Mouse (Mus musculus) lung, embryonic 15.5 days (tissue): ENCODE data around the gene Slc7a14. TPM values are rescaled to one million over a fixed set of nuclear protein-coding genes. Genes with fewer than 3 reads are reported as not detected.

Source experiments
- ATAC-seq: fragments of 200-750 bp; cut with Nextera tagmentation; 2 replicates; pipeline ENCODE4 v1.8.0; 2017; ENCODE audit warnings: moderate number of reproducible peaks, borderline replicate concordance; ENCODE audit not compliant: low FRiP score, low TSS enrichment; ENCODE audit errors: extremely low read depth
- H3K27ac ChIP-seq: fragments of 300-500 bp; sonication (generic); 2 replicates; pipeline ENCODE4 v1.5.1; 2015; ENCODE audit warnings: moderate library complexity, mild to moderate bottlenecking, inconsistent platforms
- H3K27me3 ChIP-seq: fragments of 300-500 bp; sonication (generic); 2 replicates; pipeline ENCODE4 v1.6.1; 2015; ENCODE audit warnings: inconsistent platforms
- H3K36me3 ChIP-seq: fragments of 300-500 bp; sonication (generic); 2 replicates; pipeline ENCODE4 v1.6.1; 2015; ENCODE audit warnings: inconsistent platforms
- H3K4me1 ChIP-seq: fragments of 300-500 bp; sonication (generic); 2 replicates; pipeline ENCODE4 v1.6.1; 2015; ENCODE audit warnings: inconsistent platforms
- H3K4me2 ChIP-seq: fragments of 300-500 bp; sonication (generic); 2 replicates; pipeline ENCODE4 v1.6.1; 2015; ENCODE audit warnings: inconsistent platforms, mild to moderate bottlenecking, moderate library complexity
- H3K4me3 ChIP-seq: fragments of 300-500 bp; sonication (generic); 2 replicates; pipeline ENCODE4 v1.5.1; 2015; ENCODE audit warnings: mild to moderate bottlenecking, inconsistent platforms
- H3K9ac ChIP-seq: fragments of 300-500 bp; sonication (generic); 2 replicates; pipeline ENCODE4 v1.6.1; 2015; ENCODE audit warnings: inconsistent platforms
- H3K9me3 ChIP-seq: fragments of 300-500 bp; sonication (generic); 2 replicates; pipeline ENCODE4 v1.6.1; 2016; ENCODE audit warnings: inconsistent platforms
- WGBS: fragments of 180-500 bp; shearing (Covaris S2); methylation state at CpG from one replicate; pipeline ENCODE4 v1.1.7; 2015; 5-methylcytosine and 5-hydroxymethylcytosine counted together
- polyA plus RNA-seq: library from polyadenylated mRNA; unstranded; fragments of >200 nt; fragmentation: Nextera tagmentation; extraction: Ambion mirVana; gene quantifications from 2 replicates; pipeline ENCODE4 v1.2.1, GENCODE M21; 2015

Slc7a14 gene
- polyA plus RNA-seq, 1 experiment from 2014 or later: 0.27 TPM

DNA sequence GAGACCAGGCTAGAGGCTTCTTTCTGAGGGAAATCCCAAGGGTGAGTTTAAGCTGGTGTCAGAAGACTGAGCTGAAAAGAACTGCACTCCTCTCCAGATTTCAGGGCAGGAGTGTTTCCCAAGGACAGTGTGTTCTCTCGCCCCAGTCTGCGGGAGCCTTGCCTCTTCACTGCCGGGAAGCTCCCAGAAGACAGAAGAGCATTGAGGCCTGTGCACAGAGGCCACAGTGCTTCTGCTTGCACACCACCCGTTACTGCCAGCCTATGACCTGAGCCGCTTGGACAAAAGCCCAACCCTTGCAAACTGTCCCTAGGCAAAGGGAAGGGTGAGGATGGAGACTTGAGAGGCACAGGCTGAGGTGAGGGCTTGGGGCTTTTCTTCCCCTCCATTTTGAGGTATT is 80.9 kb downstream of the Slc7a14 start:
- 59% methylated on average over 5 of the region's 5 CpGs for WGBS
- no peaks in the 10 kb centered on the region for H3K36me3 ChIP-seq
- H3K9me3 ChIP-seq: no peaks in the 10 kb centered on the region
- H3K4me2 ChIP-seq: no peak overlapping the region
- no peak for ATAC-seq
- no peak overlapping the region for H3K4me3 ChIP-seq
- no peak overlapping the region for H3K27ac ChIP-seq
- peaks cover 2% of the 10 kb centered on the region; the same call in 1 of the 2 replicates for H3K4me1 ChIP-seq
- no peaks in the 10 kb centered on the region for H3K27me3 ChIP-seq
- no peak overlapping the region for H3K9ac ChIP-seq

DNA sequence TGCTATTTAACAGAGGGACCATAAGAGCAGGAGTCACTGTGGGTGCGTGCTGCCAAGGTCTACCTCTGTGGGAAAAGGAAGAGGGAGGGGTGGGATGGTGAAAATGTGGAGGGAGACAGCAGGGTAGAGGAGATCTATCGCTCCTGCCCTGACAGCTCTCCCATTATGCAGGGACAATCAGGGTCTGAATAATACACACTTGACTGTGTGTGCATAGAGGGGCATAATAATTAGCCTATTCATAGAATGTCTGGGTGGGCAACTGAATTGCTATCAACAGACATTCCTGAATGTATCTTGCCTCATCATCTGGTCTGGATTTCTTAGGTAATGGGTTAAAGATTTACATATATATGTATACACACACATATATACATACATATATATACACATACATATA is 81.7 kb downstream of the Slc7a14 start:
- H3K27ac ChIP-seq: no peak overlapping the region
- no peaks in the 10 kb centered on the region for H3K4me1 ChIP-seq
- ATAC-seq: no peak
- no peak overlapping the region for H3K9ac ChIP-seq
- no peaks in the 10 kb centered on the region for H3K36me3 ChIP-seq
- H3K9me3 ChIP-seq: no peaks in the 10 kb centered on the region
- no peak overlapping the region for H3K4me2 ChIP-seq
- H3K4me3 ChIP-seq: no peak overlapping the region
- 59% methylated on average over 2 of the region's 2 CpGs for WGBS
- H3K27me3 ChIP-seq: no peaks in the 10 kb centered on the region

DNA sequence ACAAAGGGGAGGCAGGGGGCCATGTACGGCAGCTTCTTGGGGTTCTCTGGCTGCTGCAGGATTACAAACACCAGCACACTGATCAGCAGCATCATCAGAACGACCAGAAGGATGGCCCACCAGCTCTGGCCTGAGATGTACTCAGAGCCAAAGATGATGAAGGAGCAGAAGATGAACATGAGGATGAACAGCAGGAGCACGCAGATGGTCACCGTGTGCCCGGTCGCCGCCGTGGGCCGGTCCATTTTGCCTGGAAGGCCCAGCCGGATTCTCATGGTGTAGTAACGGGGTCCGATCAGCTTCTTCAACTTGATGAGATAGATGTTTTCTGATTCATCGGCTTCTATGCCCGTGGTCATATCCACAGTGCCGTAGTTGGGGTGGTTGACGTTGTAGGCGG is 86.6 kb downstream of the Slc7a14 start:
- no peak overlapping the region for H3K4me3 ChIP-seq
- H3K9ac ChIP-seq: no peak overlapping the region
- ATAC-seq: no peak
- H3K27me3 ChIP-seq: no peaks in the 10 kb centered on the region
- H3K9me3 ChIP-seq: no peaks in the 10 kb centered on the region
- H3K36me3 ChIP-seq: no peaks in the 10 kb centered on the region
- WGBS: 97% methylated on average over 17 of the region's 17 CpGs
- H3K4me2 ChIP-seq: no peak overlapping the region
- no peaks in the 10 kb centered on the region for H3K4me1 ChIP-seq
- no peak overlapping the region for H3K27ac ChIP-seq

DNA sequence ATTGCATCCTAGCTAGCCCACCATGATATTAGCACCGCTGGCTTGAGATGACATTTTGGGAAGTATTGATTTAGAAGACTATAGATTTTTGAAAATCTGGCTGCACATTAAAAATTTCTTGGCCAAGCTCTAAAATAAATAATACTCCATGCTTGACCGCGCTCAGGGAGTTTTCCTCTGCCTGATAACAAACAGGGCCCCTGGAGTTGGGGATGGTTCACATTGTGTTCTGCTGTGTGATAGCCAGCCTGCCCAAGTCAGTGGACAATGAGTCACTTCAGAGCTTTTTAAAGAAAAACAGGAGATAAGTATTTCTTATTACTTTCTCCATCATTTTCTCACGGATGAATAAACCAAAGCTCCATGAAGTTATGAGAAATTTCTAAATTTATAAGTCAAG is 90.1 kb downstream of the Slc7a14 start:
- WGBS: 77% methylated on average over 4 of the region's 4 CpGs

DNA sequence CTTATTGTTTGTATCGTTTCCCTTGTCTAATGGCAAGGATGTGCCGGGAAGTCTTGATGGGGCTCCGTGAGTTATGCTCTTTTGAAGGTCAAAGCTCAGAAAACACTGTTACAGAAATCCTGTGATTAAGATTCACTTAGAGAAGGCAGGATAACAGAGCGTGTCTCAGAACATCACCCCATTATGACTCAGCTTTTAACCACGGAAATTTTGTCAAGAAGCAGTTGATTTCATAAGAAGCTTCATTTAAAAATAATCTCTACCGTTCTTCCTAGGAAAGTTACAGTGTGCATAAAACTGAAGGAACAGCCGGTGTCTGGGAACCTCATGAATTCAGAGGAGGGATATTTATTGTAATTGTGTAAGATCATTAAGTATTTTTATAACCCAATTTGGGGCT is 90.7 kb downstream of the Slc7a14 start:
- H3K4me2 ChIP-seq: no peak overlapping the region
- WGBS: 68% methylated on average over 7 of the region's 7 CpGs
- H3K4me1 ChIP-seq: no peaks in the 10 kb centered on the region
- no peak overlapping the region for H3K4me3 ChIP-seq
- no peaks in the 10 kb centered on the region for H3K9me3 ChIP-seq
- no peak overlapping the region for H3K9ac ChIP-seq
- H3K27me3 ChIP-seq: no peaks in the 10 kb centered on the region
- no peaks in the 10 kb centered on the region for H3K36me3 ChIP-seq
- no peak overlapping the region for H3K27ac ChIP-seq
- ATAC-seq: no peak

More for the DNA sequence above, 90.1 kb downstream of the Slc7a14 start:
- H3K9ac ChIP-seq: no peak overlapping the region
- no peaks in the 10 kb centered on the region for H3K9me3 ChIP-seq
- H3K36me3 ChIP-seq: no peaks in the 10 kb centered on the region
- no peak overlapping the region for H3K27ac ChIP-seq
- no peak overlapping the region for H3K4me2 ChIP-seq
- H3K4me1 ChIP-seq: no peaks in the 10 kb centered on the region
- no peak for ATAC-seq
- H3K27me3 ChIP-seq: no peaks in the 10 kb centered on the region
- H3K4me3 ChIP-seq: no peak overlapping the region

DNA sequence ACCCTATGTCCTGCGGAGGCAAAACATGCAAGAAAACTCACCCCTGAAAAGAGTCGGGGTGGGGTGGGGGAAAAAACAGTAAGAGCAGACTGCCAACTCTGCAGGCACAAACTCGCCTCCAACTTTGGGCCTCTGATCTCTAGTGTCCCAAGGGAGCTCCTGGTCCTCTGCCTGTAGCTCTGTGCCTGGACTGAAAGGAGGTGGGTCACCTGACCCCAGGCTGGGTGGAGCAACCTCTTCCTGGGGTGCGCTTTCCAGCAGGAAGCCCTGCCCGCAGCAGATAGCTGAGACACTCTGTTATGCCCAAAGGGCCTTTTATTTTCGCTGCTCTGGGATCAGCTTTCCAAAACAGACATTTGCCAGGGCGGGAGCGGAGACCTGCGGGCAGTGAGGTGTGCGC is 92.7 kb downstream of the Slc7a14 start:
- no peaks in the 10 kb centered on the region for H3K4me1 ChIP-seq
- 71% methylated on average over 10 of the region's 10 CpGs for WGBS
- no peak overlapping the region for H3K27ac ChIP-seq
- no peaks in the 10 kb centered on the region for H3K36me3 ChIP-seq
- no peaks in the 10 kb centered on the region for H3K9me3 ChIP-seq
- H3K4me2 ChIP-seq: no peak overlapping the region
- H3K27me3 ChIP-seq: no peaks in the 10 kb centered on the region
- H3K9ac ChIP-seq: no peak overlapping the region
- ATAC-seq: no peak
- no peak overlapping the region for H3K4me3 ChIP-seq

DNA sequence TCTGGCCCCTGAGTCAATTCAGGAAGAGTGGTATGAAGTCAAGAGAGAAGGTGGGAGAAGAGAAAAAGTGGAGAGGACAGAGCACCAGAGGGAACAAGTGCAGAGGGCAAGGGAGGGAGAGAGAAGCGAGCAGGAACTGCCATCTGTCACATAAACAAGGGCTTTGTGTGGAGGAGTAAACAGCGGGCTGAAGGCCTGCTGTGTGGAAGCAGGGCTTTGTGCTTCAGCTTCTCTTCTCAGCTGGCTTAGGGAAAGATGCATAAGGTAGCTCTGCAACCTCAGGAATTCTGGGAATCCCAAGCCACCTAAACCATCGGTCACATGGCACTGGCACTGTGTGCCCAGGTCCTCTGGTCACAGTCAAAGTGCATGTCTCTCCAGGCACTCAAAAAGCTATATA is 96.4 kb downstream of the Slc7a14 start:
- Histone ChIP-seq H3K4me3 (no peak overlapping the region), H3K27me3 (no peaks in the 10 kb centered on the region), H3K9me3 (no peaks in the 10 kb centered on the region), H3K4me2 (no peak overlapping the region), H3K4me1 (peaks cover 4% of the 10 kb centered on the region; the same call in 1 of the 2 replicates), H3K9ac (no peak overlapping the region), H3K27ac (no peak overlapping the region), H3K36me3 (no peaks in the 10 kb centered on the region)
- WGBS: 34% methylated on average over 3 of the region's 3 CpGs
- ATAC-seq: no peak

DNA sequence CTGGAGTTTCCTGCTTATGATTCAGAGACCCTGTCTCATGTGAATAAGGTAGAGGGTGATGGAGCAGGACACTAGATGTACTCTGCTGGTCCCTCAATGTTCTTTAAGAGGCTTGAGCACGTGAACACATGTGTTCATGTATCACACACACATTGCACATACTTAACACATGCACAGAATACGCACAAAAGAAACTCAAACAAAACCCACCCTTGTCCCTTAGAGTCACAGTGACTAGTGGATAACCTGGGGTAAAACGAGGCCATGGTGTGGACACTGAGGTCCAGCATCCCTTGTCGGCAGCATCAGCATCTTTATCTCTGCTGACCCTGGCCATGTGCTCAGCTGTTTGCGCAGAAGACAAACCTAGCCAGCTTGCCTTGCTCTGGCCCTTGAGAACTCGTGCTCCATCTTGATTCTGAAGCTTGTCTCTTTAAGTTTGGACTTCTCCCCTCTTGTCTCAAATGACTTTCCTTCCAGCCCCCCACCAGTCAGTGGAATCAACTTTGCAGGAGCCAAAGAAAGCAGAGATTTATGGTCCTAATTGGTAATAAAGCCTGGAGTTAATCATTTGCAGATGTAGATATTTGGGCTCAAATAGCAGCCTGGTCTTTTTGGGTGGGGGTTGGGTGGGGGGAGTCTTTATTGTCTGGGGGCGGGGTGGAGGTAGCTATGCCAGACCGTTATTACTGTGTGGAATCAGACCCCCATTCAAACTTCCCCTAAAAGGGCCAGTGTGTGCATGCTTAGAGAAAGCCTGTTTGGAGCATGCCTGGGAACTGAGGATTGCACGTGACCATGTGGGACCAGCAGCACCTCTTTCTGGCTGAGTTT is 97.8 kb downstream of the Slc7a14 start:
- Histone ChIP-seq H3K36me3 (no peaks in the 10 kb centered on the region), H3K27me3 (no peaks in the 10 kb centered on the region), H3K4me1 (peaks cover 16% of the 10 kb centered on the region), H3K27ac (no peak overlapping the region), H3K4me3 (no peak overlapping the region), H3K9ac (no peak overlapping the region), H3K9me3 (no peaks in the 10 kb centered on the region), H3K4me2 (no peak overlapping the region)
- no peak; the same call in 1 of the 2 replicates for ATAC-seq
- 40% methylated on average over 9 of the region's 9 CpGs for WGBS

DNA sequence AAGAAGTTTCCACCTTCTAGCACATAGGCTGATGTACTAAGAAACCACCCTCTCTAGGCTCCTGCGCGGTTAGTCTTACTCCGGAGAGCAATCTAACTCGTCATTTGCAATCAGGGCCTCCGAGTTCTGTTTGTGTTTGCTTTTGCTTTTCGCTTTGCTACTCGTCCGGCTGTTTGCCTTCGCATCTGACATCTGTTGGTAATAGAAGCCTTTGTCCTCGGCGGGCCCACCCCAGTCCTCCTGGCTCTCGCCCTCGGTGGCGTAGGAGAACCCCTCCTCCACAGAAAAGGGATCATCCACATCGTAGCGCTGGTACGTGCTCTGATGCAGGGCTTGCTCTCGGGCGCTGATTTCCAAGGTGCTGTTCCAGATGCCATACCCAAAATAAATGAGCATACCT is 101.2 kb downstream of the Slc7a14 start:
- WGBS: 7% methylated on average over 19 of the region's 19 CpGs
- no peak for ATAC-seq
- no peak overlapping the region for H3K4me3 ChIP-seq
- peak overlapping the region; percentile 43 for H3K4me2 ChIP-seq
- no peaks in the 10 kb centered on the region for H3K27me3 ChIP-seq
- H3K4me1 ChIP-seq: peaks cover 16% of the 10 kb centered on the region
- no peaks in the 10 kb centered on the region for H3K36me3 ChIP-seq
- H3K27ac ChIP-seq: no peak overlapping the region
- H3K9ac ChIP-seq: no peak overlapping the region
- no peaks in the 10 kb centered on the region for H3K9me3 ChIP-seq

DNA sequence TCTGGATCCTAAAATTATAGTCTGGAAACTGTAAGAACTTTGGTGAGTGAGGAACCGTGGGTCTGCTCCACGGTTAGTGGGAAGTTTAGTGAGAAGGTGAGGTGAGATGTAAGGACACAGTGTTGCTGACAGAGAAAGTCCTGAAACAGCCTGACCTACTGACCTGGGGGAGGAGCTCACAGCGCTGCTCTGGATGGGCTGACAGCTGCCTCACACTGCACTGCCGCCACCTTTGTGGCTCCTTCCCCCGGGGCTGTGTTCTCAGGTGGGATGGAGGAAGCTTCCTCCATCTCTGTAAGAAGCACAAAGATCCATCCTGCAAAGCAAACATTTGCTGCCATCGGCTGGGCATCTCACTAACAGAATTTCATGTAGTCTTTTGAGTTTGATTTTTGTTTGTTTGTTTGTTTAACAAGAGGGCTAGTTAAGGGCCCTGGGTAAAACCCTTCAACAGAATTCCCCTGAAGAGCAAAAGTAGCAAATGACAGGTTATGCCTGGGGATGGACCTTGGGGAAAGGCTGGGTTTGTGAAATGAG is 101.7 kb downstream of the Slc7a14 start:
- H3K4me1 ChIP-seq: peaks cover 16% of the 10 kb centered on the region
- no peak overlapping the region for H3K9ac ChIP-seq
- peak overlapping the region; percentile 43 for H3K4me2 ChIP-seq
- ATAC-seq: no peak
- no peak overlapping the region; the same call in 1 of the 2 replicates for H3K27ac ChIP-seq
- 9% methylated on average over 6 of the region's 6 CpGs for WGBS
- H3K36me3 ChIP-seq: no peaks in the 10 kb centered on the region
- H3K27me3 ChIP-seq: no peaks in the 10 kb centered on the region
- H3K4me3 ChIP-seq: no peak overlapping the region
- no peaks in the 10 kb centered on the region for H3K9me3 ChIP-seq

DNA sequence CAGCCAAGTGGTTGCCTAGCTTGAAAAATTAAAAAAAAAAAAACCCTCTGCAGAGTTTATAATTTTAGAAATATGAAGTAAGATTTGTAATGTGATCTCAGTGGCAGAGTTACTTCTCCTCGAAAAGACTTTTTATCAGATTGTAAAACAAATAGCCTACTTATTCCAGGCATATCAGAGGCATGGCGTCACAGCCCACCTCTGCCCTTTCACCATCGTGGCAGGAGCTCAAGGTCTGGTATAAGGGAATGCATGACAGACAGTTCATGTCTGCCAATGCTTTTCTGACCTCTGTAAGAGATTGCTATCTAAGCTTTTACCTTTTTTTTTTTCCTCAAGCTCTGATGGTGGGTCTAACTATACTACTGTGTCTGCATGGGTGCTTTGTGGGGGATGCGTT is 102.1 kb downstream of the Slc7a14 start:
- Histone ChIP-seq H3K27me3 (no peaks in the 10 kb centered on the region), H3K36me3 (no peaks in the 10 kb centered on the region), H3K4me2 (no peak overlapping the region), H3K9me3 (no peaks in the 10 kb centered on the region), H3K9ac (no peak overlapping the region), H3K27ac (no peak overlapping the region; the same call in 1 of the 2 replicates), H3K4me1 (peaks cover 16% of the 10 kb centered on the region), H3K4me3 (no peak overlapping the region)
- WGBS: 19% methylated on average over 4 of the region's 4 CpGs
- no peak for ATAC-seq

DNA sequence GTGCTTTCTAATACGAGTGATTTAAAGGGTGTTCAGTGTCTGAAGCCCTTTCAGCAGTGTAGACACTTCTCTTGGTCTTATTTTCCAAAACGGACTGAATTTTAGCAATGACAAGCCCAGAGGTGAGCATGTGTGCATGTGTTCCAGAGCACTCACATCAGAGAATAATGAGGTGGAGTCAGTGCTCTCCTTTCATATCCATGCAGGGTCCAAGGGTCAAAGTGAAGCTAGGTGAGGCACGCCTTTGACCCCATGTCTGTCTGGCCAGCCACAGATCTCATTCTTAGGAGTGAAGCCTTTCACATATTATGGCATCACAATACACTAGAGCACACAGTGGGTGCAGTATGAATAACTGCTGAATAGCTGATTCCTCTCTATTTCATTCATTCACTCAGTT is 105.0 kb downstream of the Slc7a14 start:
- Histone ChIP-seq H3K9me3 (no peaks in the 10 kb centered on the region), H3K4me1 (peaks cover 16% of the 10 kb centered on the region), H3K9ac (no peak overlapping the region), H3K4me3 (no peak overlapping the region), H3K27ac (no peak overlapping the region), H3K27me3 (no peaks in the 10 kb centered on the region), H3K4me2 (no peak overlapping the region), H3K36me3 (no peaks in the 10 kb centered on the region)
- 66% methylated on average over 3 of the region's 3 CpGs for WGBS
- ATAC-seq: no peak
